Mouse (Mus musculus) CD4-positive, CD25-positive, alpha-beta regulatory T cell (primary cell): ENCODE results near the gene Tpsb2. TPM values are rescaled to one million over a fixed set of nuclear protein-coding genes. Genes with fewer than 3 reads are reported as not detected.

Experiments used
- polyA plus RNA-seq: library from polyadenylated mRNA; unstranded; fragments of 100-300 nt; shearing (Covaris generic); gene quantifications from one replicate; pipeline ENCODE4 v1.2.1, GENCODE M21; 2017

Gene Tpsb2
- not detected for polyA plus RNA-seq

DNA sequence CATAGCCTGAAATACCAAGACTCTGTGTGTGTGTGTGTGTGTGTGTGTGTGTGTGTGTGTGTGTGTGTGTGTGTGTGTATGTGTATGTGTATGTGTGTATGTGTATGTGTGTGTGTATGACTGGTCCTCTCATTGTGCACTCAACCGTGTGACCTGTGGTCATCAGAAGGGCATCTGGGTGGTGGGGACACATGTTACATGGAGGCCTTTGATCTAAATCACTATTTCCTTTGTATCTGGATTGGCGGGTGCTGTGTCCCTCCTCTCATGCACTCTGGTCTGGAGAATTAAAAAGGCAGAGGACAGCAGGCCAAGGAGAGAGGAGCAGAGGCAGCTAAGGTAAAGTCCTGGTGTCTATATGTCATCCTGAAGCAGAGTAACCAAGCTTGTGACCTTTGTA, at the start of gene Tpsb2:
Gene Tpsb2 (plus strand): TSS at position 301 of the 400 bp plus-strand sequence.

DNA sequence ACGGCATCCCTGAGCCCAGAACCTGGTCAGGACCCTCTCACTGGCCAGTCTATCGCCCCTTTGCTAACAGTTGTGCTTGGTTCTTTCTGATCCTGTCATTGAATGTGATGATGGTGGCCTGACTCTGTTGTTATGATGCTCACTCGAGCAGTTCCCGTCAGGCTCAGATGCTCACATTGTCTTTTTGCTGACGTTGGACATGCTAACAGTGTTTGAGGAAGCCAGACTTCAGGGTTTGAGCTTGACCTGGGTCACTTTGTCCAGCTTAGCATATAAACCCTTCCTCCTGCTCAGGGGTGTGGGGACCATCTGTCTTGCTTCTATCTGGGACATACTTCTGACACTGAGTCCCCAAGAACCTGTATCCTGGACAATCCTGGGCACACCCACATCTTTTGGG, 47.8 kb upstream of the Tpsb2 start, which contains the start of gene Prss29:
Gene Prss29 (plus strand): TSS at position 301 of the 400 bp plus-strand sequence.

DNA sequence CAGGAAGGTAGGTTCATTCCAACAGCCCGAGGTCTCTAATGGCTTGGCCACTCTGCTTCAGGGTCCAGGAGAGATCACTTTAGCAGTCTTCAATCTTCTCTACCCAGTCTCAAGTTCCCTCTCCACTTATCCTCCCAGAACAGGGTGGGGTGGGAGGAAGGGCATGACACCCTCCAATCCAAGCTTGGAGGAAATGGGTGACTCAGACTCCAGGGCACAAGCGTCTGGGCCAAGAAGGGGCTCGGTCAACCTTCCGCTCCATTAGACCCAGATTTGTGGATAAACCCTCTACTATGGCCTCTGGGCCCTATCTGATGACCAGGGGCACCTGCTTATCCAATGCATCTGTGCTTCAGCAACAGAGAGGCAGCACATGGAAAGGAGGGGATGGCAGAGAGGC, 20.6 kb upstream of the Tpsb2 start, which contains the start of gene Tpsab1:
Gene Tpsab1 (minus strand): TSS at position 101 of the 400 bp plus-strand sequence.

DNA sequence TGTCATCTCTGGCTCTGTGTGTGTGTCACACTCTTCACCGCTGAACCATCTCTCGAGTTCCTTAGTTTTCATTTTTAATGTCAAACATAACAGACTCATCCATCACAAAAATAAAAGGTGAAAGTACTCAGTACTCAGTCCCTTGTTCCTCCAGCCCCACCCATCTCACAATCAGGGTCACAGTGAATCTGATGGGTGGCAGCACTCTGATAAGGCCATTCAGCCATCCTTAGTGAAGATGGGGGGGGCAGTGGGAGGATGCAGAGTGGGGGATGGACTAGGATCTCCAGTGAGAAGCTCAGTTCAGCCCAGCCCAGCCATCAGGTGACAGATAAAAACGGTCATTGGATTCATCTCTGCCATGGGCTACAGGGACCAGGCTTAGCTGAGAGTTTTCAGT, 2.9 kb downstream of the Tpsb2 start, which contains the start of gene Tpsg1:
Gene Tpsg1 (plus strand): TSS at position 301 of the 400 bp plus-strand sequence.

Other genes with a start within 250 kb of the Tpsb2 start
- 0.22 TPM for gene Ptx4, start 245.5 kb upstream of the Tpsb2 start, polyA plus RNA-seq
- 37.3 TPM for gene Clcn7, start 232.9 kb upstream of the Tpsb2 start, polyA plus RNA-seq
- not detected for gene Ccdc154, start 203.8 kb upstream of the Tpsb2 start, polyA plus RNA-seq
- not detected for gene Gm38655, start 190.8 kb upstream of the Tpsb2 start, polyA plus RNA-seq
- 30.2 TPM for gene BC003965, start 181.8 kb upstream of the Tpsb2 start, polyA plus RNA-seq
- 34.6 TPM for gene Unkl, start 177.9 kb upstream of the Tpsb2 start, polyA plus RNA-seq
- gene Gnptg, start 126.2 kb upstream of the Tpsb2 start, polyA plus RNA-seq, result 77.5 TPM
- gene Tsr3, start 126.1 kb upstream of the Tpsb2 start, polyA plus RNA-seq, result 53.0 TPM
- 19.3 TPM for gene Baiap3, start 109.9 kb upstream of the Tpsb2 start, polyA plus RNA-seq
- gene Ube2i, start 91.7 kb upstream of the Tpsb2 start, polyA plus RNA-seq, result 539 TPM
- 0.19 TPM for gene Prss34, start 67.9 kb upstream of the Tpsb2 start, polyA plus RNA-seq
- gene Prss28, start 57.7 kb upstream of the Tpsb2 start, polyA plus RNA-seq, result not detected
- gene Prss29, start 47.7 kb upstream of the Tpsb2 start, polyA plus RNA-seq, result not detected
- not detected for gene Tpsab1, start 20.7 kb upstream of the Tpsb2 start, polyA plus RNA-seq
- not detected for gene Tpsg1, start 3.0 kb downstream of the Tpsb2 start, polyA plus RNA-seq
- not detected for gene Cacna1h, start 67.5 kb downstream of the Tpsb2 start, polyA plus RNA-seq
- gene Tekt4, start 88.3 kb downstream of the Tpsb2 start, polyA plus RNA-seq, result not detected
- gene Sstr5, start 131.0 kb downstream of the Tpsb2 start, polyA plus RNA-seq, result not detected
- gene Sox8, start 204.4 kb downstream of the Tpsb2 start, polyA plus RNA-seq, result not detected
- gene Lmf1, start 212.8 kb downstream of the Tpsb2 start, polyA plus RNA-seq, result 22.4 TPM